Mouse (Mus musculus): ENCODE results near the gene Kbtbd7. TPM values are rescaled to one million over a fixed set of nuclear protein-coding genes. Genes with fewer than 3 reads are reported as not detected.

Kbtbd7 gene
- total and polyA plus RNA-seq, 3 experiments = 2.7 to 3.8 TPM; not detected in 1

- Histone ChIP-seq H3K4me1 (ENCODE audit: control insufficient read depth in 1 of 2, insufficient read depth in 2 of 2, low read length in 2 of 2) (no peaks in the 10 kb centered on the region), H3K27me3 (ENCODE audit: control insufficient read depth in 1 of 2, insufficient read depth in 2 of 2, low read length in 2 of 2) (no peaks in the 10 kb centered on the region), H3K27ac (ENCODE audit: control insufficient read depth, low read depth, low read length) (no peak overlapping the region), H3K4me3 (ENCODE audit: control insufficient read depth in 1 of 2, insufficient read depth in 1 of 2, low read depth in 2 of 2, low read length in 2 of 2) (no peak overlapping the region), H3K9ac (ENCODE audit: control insufficient read depth, low read depth, low read length, poor library complexity, severe bottlenecking) (no peak overlapping the region), H3K79me2 (ENCODE audit: control insufficient read depth, insufficient read depth, low read length, poor library complexity) (no peaks in the 10 kb centered on the region), H3K36me3 (ENCODE audit: control insufficient read depth in 1 of 2, insufficient read depth in 2 of 2, low read length in 2 of 2) (peaks cover 0 to 5% of the 10 kb centered on the region in 2 experiments; a peak in 2 of 4 replicates), H3K9me3 (replicated peaks; ENCODE audit: insufficient read depth, low read length) (no peaks in the 10 kb centered on the region)
- DNase-seq (ENCODE audit: low read depth, low spot score) = no peak
- TF ChIP-seq POLR2AphosphoS2 (IDR thresholded peaks at IDR 0.05; ENCODE audit: low read length) (no peak), GATA1 (IDR thresholded peaks at IDR 0.05; ENCODE audit: low read depth, low read length) (no peak), UBTF (IDR thresholded peaks at IDR 0.05; ENCODE audit: borderline replicate concordance, insufficient read depth, low read depth, low read length) (no peak), MAFK (IDR thresholded peaks at IDR 0.05; ENCODE audit: borderline replicate concordance, low read depth, low read length) (no peak), RAD21 (IDR thresholded peaks at IDR 0.05; ENCODE audit: low read depth, low read length) (no peak), GABPA (IDR thresholded peaks at IDR 0.05; ENCODE audit: low read depth, low read length) (no peak), TCF12 (IDR thresholded peaks at IDR 0.05; ENCODE audit: low read depth, low read length) (no peak), CHD1 (IDR thresholded peaks at IDR 0.05; ENCODE audit: low read depth, low read length) (no peak), NELFE (IDR thresholded peaks at IDR 0.05; ENCODE audit: low read depth, low read length) (no peak), MXI1 (IDR thresholded peaks at IDR 0.05; ENCODE audit: low read depth, low read length) (no peak), ZMIZ1 (IDR thresholded peaks at IDR 0.05; ENCODE audit: low read depth, low read length) (no peak), POLR2AphosphoS5 (IDR thresholded peaks at IDR 0.05; ENCODE audit: borderline replicate concordance, low read depth, low read length) (no peak), USF1 (IDR thresholded peaks at IDR 0.05; ENCODE audit: low read depth, low read length) (no peak), MYB (IDR thresholded peaks at IDR 0.05; ENCODE audit: low read depth, low read length) (no peak), JUND (IDR thresholded peaks at IDR 0.05; ENCODE audit: low read depth, low read length) (no peak), MYC (IDR thresholded peaks at IDR 0.05; ENCODE audit: low read depth, low read length) (no peak), CTCF (IDR thresholded peaks at IDR 0.05 in 2 of 3, conservative IDR thresholded peaks at IDR 0.05 in 1 of 3; ENCODE audit: control insufficient read depth in 1 of 3, insufficient read depth in 1 of 3, low read depth in 2 of 3, low read length in 3 of 3, poor library complexity in 1 of 3, severe bottlenecking in 1 of 3) (no peak), NRF1 (IDR thresholded peaks at IDR 0.05; ENCODE audit: insufficient read depth, low read depth, low read length, poor library complexity, severe bottlenecking) (no peak), ZC3H11A (IDR thresholded peaks at IDR 0.05; ENCODE audit: low read depth, low read length) (no peak)
Measured at GRCm38 (mm10) chr14:79460401-79460800, 34.1 kb downstream of the Kbtbd7 start.

- no peak overlapping the region for H3K27ac ChIP-seq (ENCODE audit: control insufficient read depth, low read depth, low read length)
- TF ChIP-seq POLR2AphosphoS2 (IDR thresholded peaks at IDR 0.05; ENCODE audit: low read length) = no peak
- no peak for TF ChIP-seq GABPA (IDR thresholded peaks at IDR 0.05; ENCODE audit: low read depth, low read length)
- TF ChIP-seq E2F4 (IDR thresholded peaks at IDR 0.05; ENCODE audit: borderline replicate concordance, low read depth, low read length) = no peak
- no peak for TF ChIP-seq SMC3 (IDR thresholded peaks at IDR 0.05; ENCODE audit: low read depth, low read length)
- no peak for TF ChIP-seq CTCF (IDR thresholded peaks at IDR 0.05 in 2 of 3, conservative IDR thresholded peaks at IDR 0.05 in 1 of 3; ENCODE audit: control insufficient read depth in 1 of 3, insufficient read depth in 1 of 3, low read depth in 2 of 3, low read length in 3 of 3, poor library complexity in 1 of 3, severe bottlenecking in 1 of 3)
- TF ChIP-seq GATA1 (IDR thresholded peaks at IDR 0.05; ENCODE audit: low read depth, low read length) = no peak
- TF ChIP-seq MYB (IDR thresholded peaks at IDR 0.05; ENCODE audit: low read depth, low read length) = no peak
- TF ChIP-seq RCOR1 (IDR thresholded peaks at IDR 0.05; ENCODE audit: low read depth, low read length) = no peak
- TF ChIP-seq ZKSCAN1 (IDR thresholded peaks at IDR 0.05; ENCODE audit: low read depth, low read length) = no peak
- TF ChIP-seq NRF1 (IDR thresholded peaks at IDR 0.05; ENCODE audit: insufficient read depth, low read depth, low read length, poor library complexity, severe bottlenecking) = no peak
- TF ChIP-seq MYC (IDR thresholded peaks at IDR 0.05; ENCODE audit: low read depth, low read length) = no peak
- no peaks in the 10 kb centered on the region for H3K9me3 ChIP-seq (replicated peaks; ENCODE audit: insufficient read depth, low read length)
- no peak for DNase-seq (ENCODE audit: low read depth, low spot score)
- H3K9ac ChIP-seq (ENCODE audit: control insufficient read depth, low read depth, low read length, poor library complexity, severe bottlenecking) = no peak overlapping the region
- no peak overlapping the region for H3K4me3 ChIP-seq (ENCODE audit: control insufficient read depth in 1 of 2, insufficient read depth in 1 of 2, low read depth in 2 of 2, low read length in 2 of 2)
- no peaks in the 10 kb centered on the region for H3K4me1 ChIP-seq (ENCODE audit: control insufficient read depth in 1 of 2, insufficient read depth in 2 of 2, low read length in 2 of 2)
- no peaks in the 10 kb centered on the region for H3K79me2 ChIP-seq (ENCODE audit: control insufficient read depth, insufficient read depth, low read length, poor library complexity)
- peaks cover 0 to 8% of the 10 kb centered on the region in 2 experiments; a peak in 2 of 4 replicates for H3K36me3 ChIP-seq (ENCODE audit: control insufficient read depth in 1 of 2, insufficient read depth in 2 of 2, low read length in 2 of 2)
- H3K27me3 ChIP-seq (ENCODE audit: control insufficient read depth in 1 of 2, insufficient read depth in 2 of 2, low read length in 2 of 2) = no peaks in the 10 kb centered on the region
Measured at GRCm38 (mm10) chr14:79460988-79461387, 34.7 kb downstream of the Kbtbd7 start.

All from MEL (cell line).